ENCODE assay signal across 8 mouse cellular contexts in the genomic region with DNA sequence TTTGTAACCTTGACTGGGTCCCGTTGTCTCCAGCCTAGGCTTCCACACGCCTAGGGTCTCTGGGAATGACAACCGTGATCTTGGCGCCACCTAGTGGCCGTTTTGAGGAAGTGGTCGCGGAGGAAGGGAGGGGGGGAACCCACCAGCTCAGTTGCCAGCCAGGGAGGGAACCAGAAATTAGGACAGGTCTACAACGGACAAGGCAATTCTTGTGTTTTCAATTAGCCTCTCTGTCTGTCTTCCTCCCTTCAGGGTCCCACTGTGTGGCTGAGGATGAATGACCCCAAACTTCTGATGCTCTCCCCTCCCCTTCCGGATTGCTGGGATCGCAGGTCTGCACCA. TPM values are rescaled to one million over a fixed set of nuclear protein-coding genes. Genes with fewer than 3 reads are reported as not detected.
DNase-seq lines count a peak whose midpoint lies in the region; ATAC-seq lines count a peak whose summit lies in the region.

No protein-coding gene starts in this region.

- no peaks in the 10 kb centered on the region for H3K27me3 ChIP-seq in hindbrain, embryonic 11.5 days (ENCODE audit: control insufficient read depth, insufficient read depth, low read length)

- ATAC-seq in hindbrain, embryonic 11.5 days (ENCODE audit: low FRiP score), result peak; percentile 52
- ATAC-seq in megakaryocyte, adult 5-6 weeks (ENCODE audit: poor library complexity, severe bottlenecking), result peak; percentile 84

- no peaks in the 10 kb centered on the region for H3K36me3 ChIP-seq in hindbrain, embryonic 11.5 days (ENCODE audit: control insufficient read depth, insufficient read depth, low read length)

- H3K4me3 ChIP-seq in hindbrain, embryonic 11.5 days (ENCODE audit: low read depth, low read length), result no peak overlapping the region

- H3K4me2 ChIP-seq in hindbrain, embryonic 11.5 days (replicated peaks; ENCODE audit: low read depth, low read length), result no peak overlapping the region

- DNase-seq in R1 (ENCODE audit: low read depth, low spot score), result peak; percentile 73
- DNase-seq in cerebellum, adult 8-10 months, result peak; percentile 61
- DNase-seq in frontal cortex, postnatal 10 days (ENCODE audit: low spot score in 2 of 2), result peak; percentile 14 to 78
- peak; percentile 89 for DNase-seq in hindbrain, embryonic 11.5 days (ENCODE audit: low spot score)
- DNase-seq in layer of hippocampus, postnatal 14 days (ENCODE audit: low spot score in 2 of 2), result peak; percentile 74 to 80
- DNase-seq in right cerebral cortex, adult 2 months (ENCODE audit: low spot score in 2 of 2), result peak; percentile 74 to 81
- peak; percentile 70 for DNase-seq in urinary bladder, postnatal 25 days (ENCODE audit: low spot score)

- no peak overlapping the region for H3K9ac ChIP-seq in hindbrain, embryonic 11.5 days (ENCODE audit: low read depth, low read length)

- no peak overlapping the region for H3K27ac ChIP-seq in hindbrain, embryonic 11.5 days (ENCODE audit: low read depth, low read length)

- no peaks in the 10 kb centered on the region for H3K4me1 ChIP-seq in hindbrain, embryonic 11.5 days (replicated peaks; ENCODE audit: control insufficient read depth, insufficient read depth, low read length)

- WGBS in hindbrain, embryonic 11.5 days, result 17% methylated on average over 10 of the region's 10 CpGs

- H3K9me3 ChIP-seq in hindbrain, embryonic 11.5 days (ENCODE audit: control insufficient read depth, low read length), result no peaks in the 10 kb centered on the region

RNA-seq across cellular contexts. Expression of gene Kifc3, which starts 1.4 kb away (rescaled TPM):
- polyA plus RNA-seq in hindbrain, embryonic 11.5 days (2014; fragmentation: Nextera tagmentation; extraction: Ambion mirVana), result 5.2 and 5.7 TPM in 2 replicates
- 10 to 100 TPM; 59.0 to 60.2 TPM for total RNA-seq in layer of hippocampus, postnatal 14 days (2021)
- total RNA-seq in megakaryocyte, adult 5-6 weeks (2015), result 2.3 and 5.2 TPM in 2 replicates
- total RNA-seq in megakaryocyte, adult 5-6 weeks (2017), result 5.4 and 15.1 TPM in 2 replicates
